Mouse (Mus musculus) liver, postnatal 0 days (tissue): ENCODE data around the gene Tlcd2. TPM values are rescaled to one million over a fixed set of nuclear protein-coding genes. Genes with fewer than 3 reads are reported as not detected.

Experiments
- ATAC-seq: fragments of 200-750 bp; cut with Nextera tagmentation; 2 replicates; pipeline ENCODE4 v1.8.0; 2017; ENCODE audit warnings: mild to moderate bottlenecking, moderate library complexity
- DNase-seq: peaks from one replicate; pipeline ENCODE4 v3.0.0-alpha.2; 2016
- H3K27ac ChIP-seq: fragments of 300-500 bp; sonication (generic); 2 replicates; pipeline ENCODE4 v1.5.1; 2014; ENCODE audit warnings: antibody characterized with exemption, moderate library complexity, mild to moderate bottlenecking, low read depth
- H3K27me3 ChIP-seq: fragments of 300-500 bp; sonication (generic); 2 replicates; pipeline ENCODE4 v1.6.1; 2014; ENCODE audit warnings: low read length, control low read depth, mixed read lengths; ENCODE audit not compliant: insufficient read depth
- H3K36me3 ChIP-seq: fragments of 300-500 bp; sonication (generic); replicated peaks from 2 replicates; pipeline ENCODE4 v1.6.1; 2014; ENCODE audit warnings: mild to moderate bottlenecking, control low read depth, low read length, moderate library complexity, mixed read lengths; ENCODE audit not compliant: insufficient read depth
- H3K4me1 ChIP-seq: fragments of 300-500 bp; sonication (generic); 2 replicates; pipeline ENCODE4 v1.6.1; 2014; ENCODE audit warnings: antibody characterized with exemption, mild to moderate bottlenecking, control low read depth; ENCODE audit not compliant: insufficient read depth
- H3K4me2 ChIP-seq: fragments of 300-500 bp; sonication (generic); 2 replicates; pipeline ENCODE4 v1.6.1; 2014; ENCODE audit warnings: low read depth, mild to moderate bottlenecking, low read length, moderate library complexity, mixed read lengths
- H3K4me3 ChIP-seq: fragments of 300-500 bp; sonication (generic); 2 replicates; pipeline ENCODE4 v1.5.1; 2014; ENCODE audit warnings: low read depth, low read length
- H3K9ac ChIP-seq: fragments of 300-500 bp; sonication (generic); replicated peaks from 2 replicates; pipeline ENCODE4 v1.6.1; 2014; ENCODE audit warnings: mild to moderate bottlenecking, moderate library complexity
- H3K9me3 ChIP-seq: fragments of 300-500 bp; sonication (generic); 2 replicates; pipeline ENCODE4 v1.6.1; 2016; ENCODE audit warnings: mild to moderate bottlenecking, control low read depth, low read length, mixed read lengths
- CTCF ChIP-seq: sonication (generic); IDR thresholded peaks from 2 replicates; pipeline ENCODE4 v1.5.1; 2016; ENCODE audit warnings: antibody characterized with exemption, low read depth
- EP300 ChIP-seq: IDR thresholded peaks from 2 replicates; pipeline ENCODE4 v1.6.1; 2016; ENCODE audit warnings: antibody characterized with exemption, low read depth, mild to moderate bottlenecking
- WGBS: fragments of 180-500 bp; shearing (Covaris S2); extraction: QIAGEN DNeasy Blood & Tissue Kit; methylation state at CpG from one replicate; pipeline ENCODE4 v1.1.7; 2014; ENCODE audit not compliant: insufficient replicate concordance; 5-methylcytosine and 5-hydroxymethylcytosine counted together
- polyA plus RNA-seq: library from polyadenylated mRNA; unstranded; fragments of >200 nt; fragmentation: Nextera tagmentation; extraction: Ambion mirVana; gene quantifications from 2 replicates; pipeline ENCODE4 v1.2.1, GENCODE M21; 2015

The Tlcd2 gene
- polyA plus RNA-seq, 1 experiment from 2014 or later = 35.6 TPM

GRCm38 (mm10) chr11:75461743-75462252 lies 283 bp downstream of the Tlcd2 start:
- no peak for ATAC-seq

GRCm38 (mm10) chr11:75462253-75462783 lies 803 bp downstream of the Tlcd2 start:
- TF ChIP-seq CTCF (no peak), EP300 (no peak)
- Histone ChIP-seq H3K27ac (peak overlapping the region; percentile 93), H3K27me3 (no peaks in the 10 kb centered on the region), H3K9ac (peak overlapping the region; percentile 93), H3K4me3 (peak overlapping the region; percentile 76), H3K4me1 (peaks cover 48% of the 10 kb centered on the region), H3K9me3 (no peaks in the 10 kb centered on the region), H3K4me2 (peak overlapping the region; percentile 75), H3K36me3 (peaks cover 24% of the 10 kb centered on the region)
- WGBS = 5% methylated on average over 16 of the region's 16 CpGs
- DNase-seq (peak; percentile 86), ATAC-seq (peak; percentile 28)

More at GRCm38 (mm10) chr11:75461743-75462252, 283 bp downstream of the Tlcd2 start:
- DNase-seq = no peak
- peak overlapping the region; percentile 93 for H3K9ac ChIP-seq
- peaks cover 24% of the 10 kb centered on the region for H3K36me3 ChIP-seq
- H3K4me1 ChIP-seq = peaks cover 47% of the 10 kb centered on the region
- peak overlapping the region; percentile 93 for H3K27ac ChIP-seq
- H3K9me3 ChIP-seq = no peaks in the 10 kb centered on the region
- under 1% methylated on average over 28 of the region's 30 CpGs for WGBS
- TF ChIP-seq CTCF = no peak
- no peak for TF ChIP-seq EP300
- peak overlapping the region; percentile 75 for H3K4me2 ChIP-seq
- H3K4me3 ChIP-seq = peak overlapping the region; percentile 76
- H3K27me3 ChIP-seq = no peaks in the 10 kb centered on the region

- H3K27ac ChIP-seq = peak overlapping the region; percentile 93
- peak; percentile 93 for DNase-seq
- H3K36me3 ChIP-seq = peaks cover 24% of the 10 kb centered on the region
- peak; percentile 24 for ATAC-seq
- TF ChIP-seq CTCF (no peak), EP300 (peak; percentile 51; the same call in 1 of the 2 replicates)
- 5% methylated on average over 9 of the region's 9 CpGs for whole genome bisulfite sequencing
- peak overlapping the region; percentile 93 for H3K9ac ChIP-seq
- peak overlapping the region; percentile 76 for H3K4me3 ChIP-seq
- H3K4me2 ChIP-seq = peak overlapping the region; percentile 75
- H3K4me1 ChIP-seq = peaks cover 50% of the 10 kb centered on the region
- H3K9me3 ChIP-seq = no peaks in the 10 kb centered on the region
- no peaks in the 10 kb centered on the region for H3K27me3 ChIP-seq
Measured at GRCm38 (mm10) chr11:75462865-75463336, 1.4 kb downstream of the Tlcd2 start.

- WGBS = 75% methylated on average over 4 of the region's 4 CpGs
- DNase-seq = no peak
- Histone ChIP-seq H3K4me3 (peak overlapping the region; percentile 76), H3K27me3 (no peaks in the 10 kb centered on the region), H3K27ac (peak overlapping the region; percentile 93), H3K36me3 (peaks cover 24% of the 10 kb centered on the region), H3K4me2 (peak overlapping the region; percentile 75), H3K9me3 (no peaks in the 10 kb centered on the region), H3K4me1 (peaks cover 52% of the 10 kb centered on the region), H3K9ac (peak overlapping the region; percentile 93; the same call in 1 of the 2 replicates)
- no peak for ATAC-seq
- TF ChIP-seq CTCF (no peak), EP300 (no peak)
Measured at GRCm38 (mm10) chr11:75463624-75464023, 2.1 kb downstream of the Tlcd2 start.

- Histone ChIP-seq H3K4me3 (no peak overlapping the region), H3K4me2 (no peak overlapping the region), H3K9me3 (no peaks in the 10 kb centered on the region), H3K27me3 (no peaks in the 10 kb centered on the region), H3K9ac (no peak overlapping the region), H3K4me1 (peaks cover 47% of the 10 kb centered on the region), H3K36me3 (peaks cover 24% of the 10 kb centered on the region), H3K27ac (no peak overlapping the region)
- ATAC-seq (no peak), DNase-seq (no peak)
- TF ChIP-seq EP300 = no peak
- no peak for TF ChIP-seq CTCF
- 93% methylated on average over 6 of the region's 6 CpGs for WGBS
Measured at GRCm38 (mm10) chr11:75464417-75464816, 2.9 kb downstream of the Tlcd2 start.

- Histone ChIP-seq H3K4me1 (peaks cover 41% of the 10 kb centered on the region), H3K9me3 (no peaks in the 10 kb centered on the region), H3K27me3 (no peaks in the 10 kb centered on the region), H3K4me2 (no peak overlapping the region), H3K27ac (no peak overlapping the region), H3K9ac (no peak overlapping the region), H3K4me3 (no peak overlapping the region), H3K36me3 (peaks cover 24% of the 10 kb centered on the region)
- no peak for TF ChIP-seq CTCF
- TF ChIP-seq EP300 = no peak
- 77% methylated on average over 6 of the region's 6 CpGs for WGBS
- DNase-seq = no peak
- ATAC-seq = no peak
Measured at GRCm38 (mm10) chr11:75465051-75465450, 3.5 kb downstream of the Tlcd2 start.
